Mouse (Mus musculus) ovary, postnatal 10 days (tissue): Measurements from ENCODE around the gene Prl3d2.
"Not testable (repeated sequence)": the region's sequence is repeated elsewhere in the genome, so short reads cannot be mapped to it uniquely, and the experiment has no call there.

ENCODE experiments used
- DNase-seq: peaks from one replicate; pipeline ENCODE4 v3.0.0; 2022; ENCODE audit warnings: low spot score

The Prl3d2 gene

GRCm38 (mm10) chr13:27121398-27121797 is at the start of gene Prl3d2:
TSS of gene Prl3d2 (plus strand) at chr13:27121698.
- DNase-seq, result not testable (repeated sequence)

DNA sequence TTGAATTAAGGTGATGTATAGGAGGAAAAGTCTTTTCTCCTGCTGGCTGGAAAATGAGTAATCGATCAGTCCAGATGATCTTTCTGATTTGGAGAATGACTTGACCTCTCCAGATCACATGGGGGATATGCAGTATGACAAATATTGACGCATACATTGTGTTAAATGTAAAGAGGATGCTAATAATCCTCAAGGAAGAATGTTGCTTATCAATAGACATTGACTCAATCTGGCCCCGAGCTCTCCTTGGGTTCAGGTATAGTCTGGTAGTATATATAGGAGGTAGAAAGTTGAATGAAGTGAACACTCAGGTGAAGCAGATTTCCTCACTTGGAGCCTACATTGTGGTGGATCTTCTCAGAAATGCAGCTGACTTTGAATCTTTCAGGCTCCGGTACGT is 27.6 kb upstream of the Prl3d2 start, which contains the start of gene Prl3d1:
Gene Prl3d1 (plus strand): TSS at position 301 of the 400 bp plus-strand sequence.
- DNase-seq, result not testable (repeated sequence)

- no peak for DNase-seq
Observed at GRCm38 (mm10) chr13:27148264-27148663, 26.8 kb downstream of the Prl3d2 start.

DNA sequence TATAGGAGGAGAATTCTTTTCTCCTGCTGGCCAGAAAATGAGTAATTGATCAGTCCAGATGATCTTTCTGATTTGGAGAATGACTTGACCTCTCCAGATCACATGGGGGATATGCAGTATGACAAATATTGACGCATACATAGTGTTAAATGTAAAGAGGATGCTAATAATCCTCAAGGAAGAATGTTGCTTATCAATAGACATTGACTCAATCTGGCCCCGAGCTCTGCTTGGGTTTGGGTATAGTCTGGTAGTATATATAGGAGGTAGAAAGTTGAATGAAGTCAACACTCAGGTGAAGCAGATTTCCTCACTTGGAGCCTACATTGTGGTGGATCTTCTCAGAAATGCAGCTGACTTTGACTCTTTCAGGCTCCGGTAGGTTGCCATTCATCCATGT is 35.0 kb downstream of the Prl3d2 start, which contains the start of gene Prl3d3:
Gene Prl3d3 (plus strand): TSS at position 301 of the 400 bp plus-strand sequence.
- DNase-seq, result not testable (repeated sequence)
